Mouse (Mus musculus) megakaryocyte, embryonic 14.5 days (primary cell): Measurements from ENCODE around the gene Stxbp5.

Experiments used
- FLI1 ChIP-seq: IDR thresholded peaks from 2 replicates; pipeline ENCODE4 v1.6.1; 2012; ENCODE audit warnings: low read length, inconsistent platforms, mixed read lengths
- GATA1 ChIP-seq: IDR thresholded peaks from 3 replicates; pipeline ENCODE4 v1.6.1; 2012; ENCODE audit warnings: mixed read lengths, low read length, inconsistent platforms, borderline replicate concordance

- no peak for TF ChIP-seq FLI1
- TF ChIP-seq GATA1, result no peak
These were observed 5.3 kb upstream of the Stxbp5 start for GRCm38 (mm10) chr10:9906185-9906584.
